Mouse (Mus musculus): Measurements from ENCODE around the gene Spink4.

Gene Spink4

GRCm38 (mm10) chr4:40919785-40920184, at the start of gene Spink4:
Spink4 (plus strand) TSS chr4:40920052.
- no peaks in the 10 kb centered on the region for H3K9me3 ChIP-seq (ENCODE audit: low read length)
- no peaks in the 10 kb centered on the region for H3K36me3 ChIP-seq (ENCODE audit: insufficient read depth, low read length)
- H3K4me3 ChIP-seq (replicated peaks; ENCODE audit: low read length): no peak within 1 kb of the TSS
- no peaks in the 10 kb centered on the region for H3K27me3 ChIP-seq (ENCODE audit: insufficient read depth, low read length)
- peaks cover 19% of the 10 kb centered on the region for H3K4me1 ChIP-seq (replicated peaks; ENCODE audit: low read depth, low read length)
- TF ChIP-seq CTCF (conservative IDR thresholded peaks at IDR 0.05; ENCODE audit: low read length) (no peak), NANOG (IDR thresholded peaks at IDR 0.05; ENCODE audit: borderline replicate concordance, low read length) (no peak), POU5F1 (IDR thresholded peaks at IDR 0.05; ENCODE audit: borderline replicate concordance, low read length) (no peak)

GRCm38 (mm10) chr4:40870206-40870605, 49.6 kb upstream of the Spink4 start:
- TF ChIP-seq CTCF (conservative IDR thresholded peaks at IDR 0.05; ENCODE audit: low read length) (no peak), POU5F1 (IDR thresholded peaks at IDR 0.05; ENCODE audit: borderline replicate concordance, low read length) (no peak), NANOG (IDR thresholded peaks at IDR 0.05; ENCODE audit: borderline replicate concordance, low read length) (no peak)
- Histone ChIP-seq H3K27me3 (ENCODE audit: insufficient read depth, low read length) (no peaks in the 10 kb centered on the region), H3K36me3 (ENCODE audit: insufficient read depth, low read length) (no peaks in the 10 kb centered on the region), H3K9me3 (ENCODE audit: low read length) (no peaks in the 10 kb centered on the region), H3K4me1 (replicated peaks; ENCODE audit: low read depth, low read length) (peaks cover 28% of the 10 kb centered on the region), H3K4me3 (replicated peaks; ENCODE audit: low read length) (no peak overlapping the region)

DNA sequence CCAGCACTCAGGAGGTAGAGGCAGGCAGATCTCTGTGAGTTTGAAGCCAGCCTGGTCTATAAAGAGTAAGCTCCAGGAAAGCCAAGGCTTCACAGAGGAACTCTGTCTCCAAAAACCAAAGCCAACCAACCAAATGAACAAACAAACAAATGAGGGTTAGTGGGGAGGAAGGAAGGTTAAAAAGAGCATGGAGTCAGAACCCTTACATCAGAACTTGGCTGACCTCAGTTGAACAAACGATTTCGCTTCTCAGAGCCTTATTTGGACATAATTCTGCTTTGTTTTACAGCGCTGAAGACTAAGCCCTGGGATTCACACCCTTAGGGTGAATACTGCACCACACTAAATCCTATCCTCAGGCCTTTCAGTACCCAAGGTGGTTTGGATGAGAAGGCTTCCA, 47.7 kb upstream of the Spink4 start:
- Histone ChIP-seq H3K4me3 (replicated peaks; ENCODE audit: low read length) (no peak overlapping the region), H3K4me1 (replicated peaks; ENCODE audit: low read depth, low read length) (peaks cover 47% of the 10 kb centered on the region), H3K9me3 (ENCODE audit: low read length) (no peaks in the 10 kb centered on the region), H3K36me3 (ENCODE audit: insufficient read depth, low read length) (no peaks in the 10 kb centered on the region), H3K27me3 (ENCODE audit: insufficient read depth, low read length) (no peaks in the 10 kb centered on the region)
- TF ChIP-seq CTCF (conservative IDR thresholded peaks at IDR 0.05; ENCODE audit: low read length) (no peak), NANOG (IDR thresholded peaks at IDR 0.05; ENCODE audit: borderline replicate concordance, low read length) (no peak), POU5F1 (IDR thresholded peaks at IDR 0.05; ENCODE audit: borderline replicate concordance, low read length) (no peak)

DNA sequence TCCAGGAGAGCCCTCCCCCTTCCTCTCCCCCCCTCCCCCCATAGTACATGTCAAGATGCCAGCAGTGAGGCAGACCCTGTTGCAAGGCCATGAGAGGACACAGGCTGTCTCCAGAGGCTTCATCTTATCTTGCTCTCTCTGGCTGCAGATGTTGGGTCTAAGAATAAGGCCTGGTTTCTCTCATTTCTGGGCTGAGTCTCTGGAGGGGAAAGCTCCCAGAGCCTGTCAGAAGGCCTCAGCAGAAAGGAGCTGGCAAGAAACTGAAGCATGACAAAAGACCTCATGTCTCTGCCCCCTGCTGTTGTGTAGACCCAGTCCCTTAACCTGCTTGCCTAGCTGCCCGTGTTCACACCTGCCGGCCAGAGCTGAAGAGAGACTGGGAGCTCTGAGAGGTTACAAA, 46.5 kb upstream of the Spink4 start:
- TF ChIP-seq POU5F1 (IDR thresholded peaks at IDR 0.05; ENCODE audit: borderline replicate concordance, low read length) (no peak), CTCF (conservative IDR thresholded peaks at IDR 0.05; ENCODE audit: low read length) (no peak), NANOG (IDR thresholded peaks at IDR 0.05; ENCODE audit: borderline replicate concordance, low read length) (no peak)
- no peak overlapping the region for H3K4me3 ChIP-seq (replicated peaks; ENCODE audit: low read length)
- no peaks in the 10 kb centered on the region for H3K27me3 ChIP-seq (ENCODE audit: insufficient read depth, low read length)

DNA sequence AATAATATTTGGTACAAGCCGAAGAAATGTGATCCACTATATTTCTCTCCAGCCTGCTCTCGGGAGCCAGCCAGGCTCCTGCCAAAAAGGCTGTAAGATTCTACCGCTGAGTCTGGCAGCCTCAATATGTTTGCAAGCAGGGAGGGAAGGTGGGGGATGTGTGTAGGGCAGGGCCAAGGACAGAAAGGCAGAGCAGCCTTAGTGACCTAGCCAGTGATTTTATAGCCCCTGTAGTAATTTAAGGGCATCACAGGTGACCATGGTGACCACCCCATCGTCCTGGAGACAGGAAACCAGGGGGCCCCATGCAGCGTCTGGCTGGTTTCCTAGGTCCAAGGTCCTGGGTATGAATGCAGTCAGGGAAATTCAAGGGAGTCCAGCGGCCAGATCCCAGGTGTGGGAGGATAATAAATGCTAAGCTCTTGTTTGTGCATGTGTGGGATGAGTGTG, 45.7 kb upstream of the Spink4 start:
- no peak overlapping the region for H3K4me3 ChIP-seq (replicated peaks; ENCODE audit: low read length)
- no peaks in the 10 kb centered on the region for H3K9me3 ChIP-seq (ENCODE audit: low read length)
- H3K36me3 ChIP-seq (ENCODE audit: insufficient read depth, low read length): no peaks in the 10 kb centered on the region
- H3K4me1 ChIP-seq (replicated peaks; ENCODE audit: low read depth, low read length): peaks cover 43% of the 10 kb centered on the region
- H3K27me3 ChIP-seq (ENCODE audit: insufficient read depth, low read length): no peaks in the 10 kb centered on the region
- TF ChIP-seq CTCF (conservative IDR thresholded peaks at IDR 0.05; ENCODE audit: low read length) (no peak), NANOG (IDR thresholded peaks at IDR 0.05; ENCODE audit: borderline replicate concordance, low read length) (no peak), POU5F1 (IDR thresholded peaks at IDR 0.05; ENCODE audit: borderline replicate concordance, low read length) (no peak)

More for the DNA sequence above, 46.5 kb upstream of the Spink4 start:
- Histone ChIP-seq H3K36me3 (ENCODE audit: insufficient read depth, low read length) (no peaks in the 10 kb centered on the region), H3K9me3 (ENCODE audit: low read length) (no peaks in the 10 kb centered on the region), H3K4me1 (replicated peaks; ENCODE audit: low read depth, low read length) (peaks cover 52% of the 10 kb centered on the region)

GRCm38 (mm10) chr4:40874794-40875552, 44.9 kb upstream of the Spink4 start:
- no peak overlapping the region for H3K4me3 ChIP-seq (replicated peaks; ENCODE audit: low read length)
- H3K36me3 ChIP-seq (ENCODE audit: insufficient read depth, low read length): no peaks in the 10 kb centered on the region
- peaks cover 42% of the 10 kb centered on the region for H3K4me1 ChIP-seq (replicated peaks; ENCODE audit: low read depth, low read length)
- no peaks in the 10 kb centered on the region for H3K27me3 ChIP-seq (ENCODE audit: insufficient read depth, low read length)
- H3K9me3 ChIP-seq (ENCODE audit: low read length): no peaks in the 10 kb centered on the region
- TF ChIP-seq NANOG (IDR thresholded peaks at IDR 0.05; ENCODE audit: borderline replicate concordance, low read length) (no peak), CTCF (conservative IDR thresholded peaks at IDR 0.05; ENCODE audit: low read length) (no peak), POU5F1 (IDR thresholded peaks at IDR 0.05; ENCODE audit: borderline replicate concordance, low read length) (no peak)

DNA sequence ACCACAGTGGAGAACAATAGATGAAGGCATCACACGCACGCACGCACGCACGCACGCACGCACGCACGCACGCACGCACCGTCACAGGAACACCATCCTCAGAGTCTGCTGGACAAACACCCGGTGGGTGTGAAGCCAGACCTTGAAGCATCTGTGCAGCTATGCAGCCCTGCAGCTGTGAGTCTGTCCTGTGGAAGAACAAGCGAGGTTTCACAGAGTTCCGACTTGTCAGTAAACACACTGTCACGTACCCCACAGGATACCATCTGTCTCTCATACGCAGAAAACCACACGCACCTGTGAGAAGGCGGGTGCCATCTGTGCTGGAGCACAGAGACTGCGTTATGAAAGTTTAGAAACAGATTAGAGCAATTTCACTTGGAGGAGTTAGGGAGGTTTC, 44.0 kb upstream of the Spink4 start:
- Histone ChIP-seq H3K36me3 (ENCODE audit: insufficient read depth, low read length) (no peaks in the 10 kb centered on the region), H3K4me3 (replicated peaks; ENCODE audit: low read length) (peak overlapping the region; percentile 23; the same call in 1 of the 2 replicates), H3K27me3 (ENCODE audit: insufficient read depth, low read length) (no peaks in the 10 kb centered on the region), H3K9me3 (ENCODE audit: low read length) (no peaks in the 10 kb centered on the region), H3K4me1 (replicated peaks; ENCODE audit: low read depth, low read length) (peaks cover 45% of the 10 kb centered on the region)
- TF ChIP-seq NANOG (IDR thresholded peaks at IDR 0.05; ENCODE audit: borderline replicate concordance, low read length): no peak
- no peak for TF ChIP-seq POU5F1 (IDR thresholded peaks at IDR 0.05; ENCODE audit: borderline replicate concordance, low read length)
- no peak for TF ChIP-seq CTCF (conservative IDR thresholded peaks at IDR 0.05; ENCODE audit: low read length)

GRCm38 (mm10) chr4:40876814-40877371, 43.0 kb upstream of the Spink4 start:
- Histone ChIP-seq H3K9me3 (ENCODE audit: low read length) (no peaks in the 10 kb centered on the region), H3K36me3 (ENCODE audit: insufficient read depth, low read length) (no peaks in the 10 kb centered on the region), H3K4me1 (replicated peaks; ENCODE audit: low read depth, low read length) (peaks cover 45% of the 10 kb centered on the region), H3K27me3 (ENCODE audit: insufficient read depth, low read length) (no peaks in the 10 kb centered on the region), H3K4me3 (replicated peaks; ENCODE audit: low read length) (peak overlapping the region; percentile 60)
- no peak for TF ChIP-seq POU5F1 (IDR thresholded peaks at IDR 0.05; ENCODE audit: borderline replicate concordance, low read length)
- TF ChIP-seq CTCF (conservative IDR thresholded peaks at IDR 0.05; ENCODE audit: low read length): no peak
- TF ChIP-seq NANOG (IDR thresholded peaks at IDR 0.05; ENCODE audit: borderline replicate concordance, low read length): no peak

Measured in E14TG2a.4 (cell line).